In the genomic region with DNA sequence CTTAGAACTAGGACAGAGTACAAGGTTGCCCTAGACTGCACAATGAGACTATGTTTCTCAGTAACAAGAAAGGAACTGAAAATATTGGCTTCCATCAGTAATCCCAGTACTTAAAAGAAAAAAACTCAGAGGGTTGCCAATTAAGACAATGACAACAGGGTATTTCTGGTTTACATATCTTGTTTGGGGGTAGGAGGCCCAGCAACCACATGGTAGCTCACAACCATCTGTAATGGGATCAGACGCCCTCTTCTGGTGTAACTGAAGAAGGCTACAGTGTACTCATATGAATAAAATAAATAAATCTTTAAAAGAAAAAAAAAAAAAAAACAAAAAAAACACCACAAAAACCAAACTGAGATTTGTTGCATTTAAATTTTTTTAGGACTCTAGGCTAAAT, we compare ENCODE assay signal across 18 mouse cellular contexts. TPM values are rescaled to one million over a fixed set of nuclear protein-coding genes. Genes with fewer than 3 reads are reported as not detected.
DNase-seq lines count a peak whose midpoint lies in the region; ATAC-seq and TF ChIP-seq lines count a peak whose summit lies in the region.
"Had no signal": no experiment of that assay in that cellular context is flagged by ENCODE, and none has a peak within 500 bp of the region (broad histone marks: within the 10 kb centered on the region; RNA-seq: fewer than 3 reads in every experiment).

No protein-coding gene starts in this region.

- H3K9me3 ChIP-seq in kidney, embryonic 14.5 days (ENCODE audit: control insufficient read depth, low read length): no peaks in the 10 kb centered on the region
- no peaks in the 10 kb centered on the region for H3K9me3 ChIP-seq in midbrain, postnatal 0 days (ENCODE audit: low read length)
- H3K9me3 ChIP-seq in midbrain, embryonic 13.5 days: no peaks in the 10 kb centered on the region
- H3K9me3 ChIP-seq: embryonic facial prominence, embryonic 15.5 days; forebrain, embryonic 13.5 days; heart, embryonic 13.5 days; hindbrain, embryonic 12.5 days; kidney, embryonic 15.5 days; stomach, embryonic 15.5 days had no signal

- no peaks in the 10 kb centered on the region; the same call in 1 of the 2 replicates for H3K4me1 ChIP-seq in kidney, adult 2 months (ENCODE audit: control insufficient read depth, insufficient read depth, low read length)
- H3K4me1 ChIP-seq in kidney, embryonic 14.5 days (ENCODE audit: control insufficient read depth, insufficient read depth, low read length): no peaks in the 10 kb centered on the region
- no peaks in the 10 kb centered on the region for H3K4me1 ChIP-seq in midbrain, postnatal 0 days (ENCODE audit: insufficient read depth, low read length)
- H3K4me1 ChIP-seq in midbrain, embryonic 13.5 days (replicated peaks): peaks cover 5% of the 10 kb centered on the region; the same call in 1 of the 2 replicates
- H3K4me1 ChIP-seq: forebrain, embryonic 13.5 days; hindbrain, embryonic 12.5 days had no signal

- ATAC-seq in kidney, embryonic 14.5 days (ENCODE audit: low FRiP score, low TSS enrichment): no peak
- ATAC-seq in midbrain, postnatal 0 days (ENCODE audit: low FRiP score): no peak
- no peak for ATAC-seq in midbrain, embryonic 13.5 days
- no peak for ATAC-seq in Patski
- ATAC-seq: forebrain, embryonic 13.5 days had no signal

- peak; percentile 32; the same call in 1 of the 2 replicates for TF ChIP-seq CTCF in kidney, adult 2 months (conservative IDR thresholded peaks at IDR 0.05; ENCODE audit: insufficient read depth, insufficient read length, low read depth, low read length)
- peak; percentile 44 for TF ChIP-seq CTCF in midbrain, postnatal 0 days (IDR thresholded peaks at IDR 0.05)
- peak; percentile 24 for TF ChIP-seq CTCF in Patski (IDR thresholded peaks at IDR 0.05)

- no peak overlapping the region for H3K4me2 ChIP-seq in kidney, embryonic 14.5 days (replicated peaks; ENCODE audit: low read depth, low read length)
- H3K4me2 ChIP-seq in midbrain, postnatal 0 days (ENCODE audit: low read depth, low read length, poor library complexity, severe bottlenecking): no peak overlapping the region
- no peak overlapping the region for H3K4me2 ChIP-seq in midbrain, embryonic 13.5 days (replicated peaks)
- H3K4me2 ChIP-seq: embryonic facial prominence, embryonic 15.5 days; forebrain, embryonic 13.5 days; heart, embryonic 13.5 days; hindbrain, embryonic 12.5 days; kidney, embryonic 15.5 days; stomach, embryonic 15.5 days had no signal

- H3K36me3 ChIP-seq in kidney, adult 2 months (ENCODE audit: control insufficient read depth, insufficient read depth, low read length): peaks cover 60% of the 10 kb centered on the region
- peaks cover 92% of the 10 kb centered on the region for H3K36me3 ChIP-seq in kidney, embryonic 14.5 days (ENCODE audit: control insufficient read depth, insufficient read depth, low read length)
- peaks cover 69% of the 10 kb centered on the region for H3K36me3 ChIP-seq in midbrain, postnatal 0 days (ENCODE audit: insufficient read depth, low read length)
- peaks cover 88% of the 10 kb centered on the region for H3K36me3 ChIP-seq in midbrain, embryonic 13.5 days
- H3K36me3 ChIP-seq in splenic B cell, adult 2 months (ENCODE audit: control insufficient read depth, insufficient read depth, low read length, poor library complexity, severe bottlenecking): peaks cover 51% of the 10 kb centered on the region

- no peaks in the 10 kb centered on the region for H3K27me3 ChIP-seq in kidney, adult 2 months (replicated peaks; ENCODE audit: control insufficient read depth, insufficient read depth, low read length)
- no peaks in the 10 kb centered on the region for H3K27me3 ChIP-seq in kidney, embryonic 14.5 days (ENCODE audit: control insufficient read depth, insufficient read depth, low read length)
- no peaks in the 10 kb centered on the region for H3K27me3 ChIP-seq in midbrain, postnatal 0 days (ENCODE audit: insufficient read depth, low read length)
- no peaks in the 10 kb centered on the region for H3K27me3 ChIP-seq in midbrain, embryonic 13.5 days
- H3K27me3 ChIP-seq in Patski: no peaks in the 10 kb centered on the region
- H3K27me3 ChIP-seq in splenic B cell, adult 2 months (ENCODE audit: control insufficient read depth, insufficient read depth, low read length, poor library complexity, severe bottlenecking): no peaks in the 10 kb centered on the region
- H3K27me3 ChIP-seq: embryonic facial prominence, embryonic 15.5 days; forebrain, embryonic 13.5 days; heart, embryonic 13.5 days; hindbrain, embryonic 12.5 days; kidney, embryonic 15.5 days; stomach, embryonic 15.5 days had no signal

- no peak overlapping the region for H3K9ac ChIP-seq in kidney, embryonic 14.5 days (ENCODE audit: low read depth, low read length)
- no peak overlapping the region for H3K9ac ChIP-seq in midbrain, postnatal 0 days (replicated peaks; ENCODE audit: low read length, poor library complexity, severe bottlenecking)
- no peak overlapping the region for H3K9ac ChIP-seq in midbrain, embryonic 13.5 days (replicated peaks)
- H3K9ac ChIP-seq: embryonic facial prominence, embryonic 15.5 days; forebrain, embryonic 13.5 days; heart, embryonic 13.5 days; hindbrain, embryonic 12.5 days; kidney, embryonic 15.5 days; stomach, embryonic 15.5 days had no signal

- WGBS in kidney, adult 2 months: 36% methylated on average over 1 of the region's 1 CpGs
- 23% methylated on average over 1 of the region's 1 CpGs for WGBS in kidney, embryonic 14.5 days
- 28% methylated on average over 1 of the region's 1 CpGs for whole genome bisulfite sequencing in midbrain, postnatal 0 days
- WGBS in midbrain, embryonic 13.5 days: 39% methylated on average over 1 of the region's 1 CpGs

- TF ChIP-seq POLR2A in kidney, adult 2 months (IDR thresholded peaks at IDR 0.05; ENCODE audit: low read depth, low read length): no peak

- POLR2A ChIA-PET in Patski (lab: Charles Lee): interaction anchor here (1.1 kb wide), 1 partner anchor 21 kb away, joined by 4 read pairs; no protein-coding TSS in a partner anchor

- CTCF ChIA-PET in Patski (lab: Charles Lee): interaction anchor here (1.0 kb wide), 1 partner anchor 16 kb away, joined by 3 read pairs; no protein-coding TSS in a partner anchor

- H3K4me3 ChIP-seq in kidney, adult 2 months (ENCODE audit: insufficient read depth, low read depth, low read length): no peak overlapping the region
- no peak overlapping the region for H3K4me3 ChIP-seq in kidney, embryonic 14.5 days (ENCODE audit: low read length)
- H3K4me3 ChIP-seq in midbrain, postnatal 0 days (ENCODE audit: low read depth, low read length): no peak overlapping the region
- H3K4me3 ChIP-seq in midbrain, embryonic 13.5 days (replicated peaks): no peak overlapping the region
- H3K4me3 ChIP-seq: embryonic facial prominence, embryonic 15.5 days; forebrain, embryonic 13.5 days; heart, embryonic 13.5 days; hindbrain, embryonic 12.5 days; kidney, embryonic 15.5 days; stomach, embryonic 15.5 days had no signal

- no peak for DNase-seq in kidney, adult 2 months
- DNase-seq in midbrain, postnatal 0 days (ENCODE audit: low spot score): no peak
- DNase-seq in Patski (ENCODE audit: low read depth, low spot score): no peak
- peak; percentile 59 for DNase-seq in splenic B cell, adult 2 months (ENCODE audit: low read depth, low spot score)
- DNase-seq in cerebellum, postnatal 10 days: no peak
- no peak for DNase-seq in layer of hippocampus, adult 9-10 months (ENCODE audit: low spot score)
- DNase-seq: adrenal gland, postnatal 36 days; gastrocnemius, postnatal 25 days; lung, adult 18-20 months; thymus, postnatal 36 days had no signal

- in situ Hi-C loops in Patski (cut with MboI; ENCODE audit: low pct_unique_long_range_greater_than_20kb): loop anchor here (25.0 kb wide), 1 partner anchor 1003 kb away; a partner anchor contains a TSS

- no peak overlapping the region for H3K27ac ChIP-seq in kidney, adult 2 months (ENCODE audit: insufficient read depth, low read depth, low read length)
- H3K27ac ChIP-seq in kidney, embryonic 14.5 days (ENCODE audit: low read depth, low read length): no peak overlapping the region
- H3K27ac ChIP-seq in midbrain, postnatal 0 days (ENCODE audit: low read depth, low read length): no peak overlapping the region
- H3K27ac ChIP-seq in midbrain, embryonic 13.5 days: no peak overlapping the region
- H3K27ac ChIP-seq: embryonic facial prominence, embryonic 15.5 days; forebrain, embryonic 13.5 days; heart, embryonic 13.5 days; hindbrain, embryonic 12.5 days; kidney, embryonic 15.5 days; stomach, embryonic 15.5 days had no signal

RNA-seq across cellular contexts. Expression of a gene that starts 8.4 kb away (rescaled TPM):
- polyA plus RNA-seq in kidney, adult 2 months (2012; rRNA removed): 35.1 and 45.9 TPM in 2 replicates
- polyA plus RNA-seq in kidney, embryonic 14.5 days (2014; fragmentation: Nextera tagmentation; extraction: Ambion mirVana): 205 and 214 TPM in 2 replicates
- 85.5 and 135 TPM in 2 replicates for total RNA-seq in midbrain, postnatal 0 days (2014; rRNA removed)
- 83.4 and 114 TPM in 2 replicates for polyA plus RNA-seq in midbrain, postnatal 0 days (2015; fragmentation: Nextera tagmentation; extraction: Ambion mirVana)
- polyA plus RNA-seq in midbrain, embryonic 13.5 days (2015; fragmentation: Nextera tagmentation; extraction: Ambion mirVana): 171 and 194 TPM in 2 replicates
- polyA plus RNA-seq in Patski (2021): 109 TPM

RNA-seq across cellular contexts. Expression of a gene that starts 22.7 kb away (rescaled TPM):
- polyA plus RNA-seq in kidney, adult 2 months (2012; rRNA removed): 24.8 and 32.2 TPM in 2 replicates
- 297 and 476 TPM in 2 replicates for polyA plus RNA-seq in kidney, embryonic 14.5 days (2014; fragmentation: Nextera tagmentation; extraction: Ambion mirVana)
- total RNA-seq in midbrain, postnatal 0 days (2014; rRNA removed): 251 and 312 TPM in 2 replicates
- 325 and 364 TPM in 2 replicates for polyA plus RNA-seq in midbrain, postnatal 0 days (2015; fragmentation: Nextera tagmentation; extraction: Ambion mirVana)
- 406 and 428 TPM in 2 replicates for polyA plus RNA-seq in midbrain, embryonic 13.5 days (2015; fragmentation: Nextera tagmentation; extraction: Ambion mirVana)
- 205 TPM for polyA plus RNA-seq in Patski (2021)

RNA-seq across cellular contexts. Expression of a gene that starts 29.5 kb away (rescaled TPM):
- polyA plus RNA-seq in kidney, adult 2 months (2012; rRNA removed): 19.7 and 21.3 TPM in 2 replicates
- 57.2 and 57.3 TPM in 2 replicates for polyA plus RNA-seq in kidney, embryonic 14.5 days (2014; fragmentation: Nextera tagmentation; extraction: Ambion mirVana)
- 28.7 and 39.8 TPM in 2 replicates for total RNA-seq in midbrain, postnatal 0 days (2014; rRNA removed)
- 39.1 and 39.6 TPM in 2 replicates for polyA plus RNA-seq in midbrain, postnatal 0 days (2015; fragmentation: Nextera tagmentation; extraction: Ambion mirVana)
- polyA plus RNA-seq in midbrain, embryonic 13.5 days (2015; fragmentation: Nextera tagmentation; extraction: Ambion mirVana): 61.2 and 62.6 TPM in 2 replicates
- 25.5 TPM for polyA plus RNA-seq in Patski (2021)

RNA-seq across cellular contexts. Expression of a gene that starts 29.8 kb away (rescaled TPM):
- 18.4 and 25.5 TPM in 2 replicates for polyA plus RNA-seq in kidney, adult 2 months (2012; rRNA removed)
- 56.1 and 74.5 TPM in 2 replicates for polyA plus RNA-seq in kidney, embryonic 14.5 days (2014; fragmentation: Nextera tagmentation; extraction: Ambion mirVana)
- 19.9 and 21.9 TPM in 2 replicates for total RNA-seq in midbrain, postnatal 0 days (2014; rRNA removed)
- polyA plus RNA-seq in midbrain, postnatal 0 days (2015; fragmentation: Nextera tagmentation; extraction: Ambion mirVana): 40.4 and 44.2 TPM in 2 replicates
- 52.0 and 53.7 TPM in 2 replicates for polyA plus RNA-seq in midbrain, embryonic 13.5 days (2015; fragmentation: Nextera tagmentation; extraction: Ambion mirVana)
- polyA plus RNA-seq in Patski (2021): 56.3 TPM
